Mouse (Mus musculus) mouse trophoblast stem cell (cell line): ENCODE results near the gene Arhgef18.

Experiments used
- in situ Hi-C, 2 experiments: fragments of 300-500 bp; cut with MseI, MboI; formaldehyde crosslinking; loops; 2 replicates in 1 of 2; 3 replicates in 1 of 2; pipeline ENCODE4 v1.15.1; 2025

Gene Arhgef18

GRCm38 (mm10) chr8:3395246-3395645, 2.4 kb downstream of the Arhgef18 start:
- in situ Hi-C loops: no loop called here

DNA sequence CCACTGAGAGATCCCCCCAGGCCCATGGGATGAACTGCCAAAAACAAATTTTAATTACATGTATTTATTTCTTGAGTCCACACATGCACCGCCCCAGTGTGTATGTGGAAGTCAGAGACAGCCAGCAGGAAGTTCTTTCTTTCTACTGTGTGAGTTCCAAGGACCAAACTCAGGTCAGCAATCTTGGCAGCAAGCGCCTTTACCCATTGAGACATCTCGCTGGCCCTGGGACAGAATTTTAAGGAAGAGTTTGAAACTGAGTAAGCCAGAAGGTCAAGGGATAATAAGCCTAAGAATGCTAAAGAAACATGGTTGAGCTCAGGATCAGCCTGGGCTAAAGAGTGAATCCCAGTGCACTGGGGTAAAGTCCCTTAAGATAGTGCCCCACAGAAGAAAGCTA, 4.8 kb downstream of the Arhgef18 start:
- in situ Hi-C loops: no loop called here

- in situ Hi-C loops: no loop called here
Measured at GRCm38 (mm10) chr8:3400509-3400908, 7.7 kb downstream of the Arhgef18 start.

GRCm38 (mm10) chr8:3407417-3407816, 14.6 kb downstream of the Arhgef18 start:
- in situ Hi-C loops: no loop called here

DNA sequence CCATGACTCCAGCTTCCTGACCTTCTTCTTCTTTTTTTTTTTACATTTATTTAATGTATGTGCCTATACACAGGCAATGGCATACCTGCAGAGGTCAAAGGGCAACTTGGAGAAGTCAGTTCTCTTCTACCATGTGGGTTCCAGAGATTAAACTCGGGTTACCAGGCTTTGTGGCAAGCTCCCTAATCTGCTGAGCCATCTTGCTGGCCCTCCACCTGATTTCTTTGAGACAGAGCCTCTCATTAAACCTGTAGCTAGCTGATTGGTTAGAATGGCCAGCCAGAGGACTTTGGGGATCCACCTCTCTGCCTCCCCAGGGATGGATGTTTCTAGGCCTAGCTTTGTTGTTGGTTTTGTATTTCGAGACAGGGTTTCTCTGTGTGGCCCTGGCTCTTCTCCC, 18.3 kb downstream of the Arhgef18 start:
- in situ Hi-C loops: no loop called here

DNA sequence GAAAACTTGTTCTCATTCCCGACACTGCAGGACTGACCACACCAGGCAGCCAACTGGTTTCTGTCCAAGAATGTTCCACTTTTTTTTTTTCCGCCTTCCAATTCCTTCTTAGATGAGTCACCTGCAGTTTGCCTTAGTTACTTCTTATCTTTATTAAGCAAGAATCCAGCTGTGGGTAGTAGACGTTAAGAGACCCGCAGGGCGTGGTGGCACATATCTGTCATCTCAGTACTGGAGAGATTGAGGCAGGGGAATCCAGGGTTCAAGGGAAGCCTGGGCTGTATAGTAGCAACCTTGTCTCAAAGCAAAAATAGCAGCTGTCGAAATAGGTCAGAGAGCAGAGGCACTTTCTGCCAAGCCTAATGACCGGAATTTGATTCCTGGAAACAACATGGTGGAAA, 19.1 kb downstream of the Arhgef18 start:
- in situ Hi-C loops: no loop called here

DNA sequence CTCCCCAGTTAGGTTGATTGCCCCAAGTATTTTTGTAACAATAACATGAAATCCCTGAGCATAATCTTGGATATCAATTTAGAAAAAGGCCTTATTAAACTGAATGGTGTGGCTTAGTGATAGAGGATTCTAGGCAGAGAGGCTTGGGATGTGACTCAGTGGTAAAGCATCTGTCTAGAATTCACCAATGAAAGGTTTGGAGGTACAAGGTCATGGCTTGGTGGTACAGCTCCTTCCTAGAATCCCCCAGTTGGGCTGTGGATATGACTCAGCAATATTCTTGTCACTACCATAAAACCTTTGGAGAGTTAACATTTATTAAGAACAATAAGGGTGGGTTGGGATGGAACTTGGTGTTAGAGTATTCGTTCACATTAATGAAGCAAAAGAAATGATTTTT, 20.0 kb downstream of the Arhgef18 start:
- in situ Hi-C loops: no loop called here

DNA sequence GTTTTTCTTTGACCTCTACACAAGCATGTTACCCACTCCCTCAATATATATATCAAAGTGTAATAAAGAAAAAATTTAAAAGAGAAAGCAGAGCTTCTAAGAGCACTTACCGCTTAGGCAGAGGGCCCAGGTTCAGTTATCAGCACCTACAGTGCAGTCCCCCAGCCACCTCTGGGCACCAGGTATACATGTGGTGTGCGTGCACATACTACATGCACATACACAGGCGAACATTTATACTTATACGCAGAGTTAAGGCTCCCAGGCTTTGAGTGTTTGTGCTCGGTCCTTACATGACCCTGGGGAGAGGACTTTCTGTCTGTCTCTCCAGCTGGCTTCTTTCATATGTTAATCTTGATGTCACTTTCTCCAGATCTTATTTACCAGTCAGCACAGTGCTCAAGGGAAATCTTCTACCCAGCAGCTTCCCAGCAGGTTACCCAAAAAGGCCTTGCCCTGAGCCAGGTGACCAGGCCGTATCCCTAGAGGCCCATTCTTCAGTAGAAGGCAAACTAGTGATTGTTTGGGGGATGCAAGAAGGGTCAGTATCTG, 21.9 kb downstream of the Arhgef18 start:
- in situ Hi-C loops: no loop called here

DNA sequence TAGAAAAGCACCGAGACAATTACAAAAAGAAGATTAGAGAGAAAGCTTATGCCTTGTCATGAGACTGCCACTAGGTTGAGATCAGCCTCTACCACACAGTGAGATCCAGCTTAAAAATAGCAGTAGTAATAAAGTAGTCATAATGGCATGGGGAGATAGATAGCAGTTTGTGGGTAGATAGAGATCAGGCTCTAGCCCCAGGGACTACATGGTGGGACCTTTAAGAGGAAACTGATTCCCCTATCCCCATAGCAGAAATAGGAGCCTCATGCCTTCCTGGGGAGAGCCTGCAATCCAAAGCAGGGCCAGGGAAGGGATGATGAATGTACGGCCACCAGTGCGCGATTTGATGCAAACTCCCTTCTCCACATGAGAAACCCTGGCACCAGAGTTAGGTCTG, 22.5 kb downstream of the Arhgef18 start:
- in situ Hi-C loops: no loop called here

GRCm38 (mm10) chr8:3415661-3416060, 22.9 kb downstream of the Arhgef18 start:
- in situ Hi-C loops: no loop called here

- in situ Hi-C loops: no loop called here
Measured at GRCm38 (mm10) chr8:3416846-3417245, 24.0 kb downstream of the Arhgef18 start.

DNA sequence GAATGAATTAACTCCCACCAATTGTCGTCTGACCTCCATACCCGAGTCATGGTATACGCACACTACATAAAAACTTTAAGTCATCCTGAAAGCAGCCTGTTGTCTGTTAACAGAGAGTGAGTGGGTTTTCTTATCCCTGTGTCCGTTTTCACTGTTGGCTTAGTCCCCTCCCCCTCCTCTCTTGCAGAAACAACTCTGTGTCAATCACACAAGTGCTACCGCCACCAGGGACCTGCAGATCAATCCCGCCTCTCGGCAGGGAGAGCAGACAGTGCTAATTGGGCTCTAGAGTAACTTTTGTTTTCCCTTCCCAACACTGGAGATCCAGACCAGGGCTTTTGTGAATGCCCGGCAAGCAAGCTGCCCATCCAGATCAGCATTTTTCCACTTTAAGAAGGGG, 24.6 kb downstream of the Arhgef18 start:
- in situ Hi-C loops: no loop called here

GRCm38 (mm10) chr8:3418101-3418500, 25.3 kb downstream of the Arhgef18 start:
- in situ Hi-C loops: no loop called here

DNA sequence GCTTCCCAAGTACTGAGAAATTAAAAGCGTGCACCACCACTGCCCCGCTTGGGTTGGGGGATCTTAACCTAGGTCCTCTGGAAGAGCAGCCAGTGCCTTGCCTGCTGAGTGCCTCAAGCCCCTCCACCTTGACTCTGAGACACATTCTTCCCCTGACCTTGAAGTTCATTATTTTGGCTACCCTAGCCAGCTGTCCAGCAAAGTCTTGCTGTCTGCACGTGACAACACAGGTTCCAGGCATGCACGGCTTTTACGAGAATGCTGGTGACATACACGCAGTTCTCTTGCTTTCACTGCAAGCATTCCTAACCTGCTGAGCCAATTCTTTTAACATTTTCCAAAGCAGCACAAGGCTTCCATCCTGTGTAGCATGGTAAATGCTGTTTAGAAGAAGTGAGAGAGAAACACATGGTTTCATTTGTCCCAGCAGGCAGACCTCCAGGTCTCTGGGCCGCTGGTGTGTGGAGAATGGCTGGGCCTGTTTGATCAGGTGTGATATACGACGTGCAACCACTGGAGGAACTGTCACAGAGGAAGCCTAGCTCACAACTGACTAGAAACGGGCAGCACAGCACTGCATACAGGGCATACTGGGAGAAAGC, 27.4 kb downstream of the Arhgef18 start:
- in situ Hi-C loops: no loop called here

- in situ Hi-C loops: no loop called here
Measured at GRCm38 (mm10) chr8:3421507-3421906, 28.7 kb downstream of the Arhgef18 start.

DNA sequence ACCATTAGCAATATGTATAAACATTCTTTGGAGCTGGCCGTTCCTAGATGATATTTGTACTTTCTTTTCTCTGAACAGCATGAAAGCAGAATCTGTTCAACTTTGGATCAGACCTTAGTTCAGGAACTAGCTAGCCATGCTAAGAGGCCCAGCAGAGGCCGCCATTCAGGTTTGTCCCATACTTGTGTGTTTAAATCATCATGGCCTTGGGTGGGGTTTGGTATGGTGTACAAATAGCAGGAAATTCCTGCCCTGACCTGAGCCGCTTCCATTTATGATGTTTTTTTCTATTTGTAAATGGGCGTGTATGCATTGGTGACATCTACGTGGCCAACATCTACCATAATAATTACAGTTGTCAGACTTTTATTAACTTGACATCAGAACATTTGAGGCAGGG, 32.4 kb downstream of the Arhgef18 start:
- in situ Hi-C loops: no loop called here

GRCm38 (mm10) chr8:3426211-3426610, 33.4 kb downstream of the Arhgef18 start:
- in situ Hi-C loops: no loop called here

DNA sequence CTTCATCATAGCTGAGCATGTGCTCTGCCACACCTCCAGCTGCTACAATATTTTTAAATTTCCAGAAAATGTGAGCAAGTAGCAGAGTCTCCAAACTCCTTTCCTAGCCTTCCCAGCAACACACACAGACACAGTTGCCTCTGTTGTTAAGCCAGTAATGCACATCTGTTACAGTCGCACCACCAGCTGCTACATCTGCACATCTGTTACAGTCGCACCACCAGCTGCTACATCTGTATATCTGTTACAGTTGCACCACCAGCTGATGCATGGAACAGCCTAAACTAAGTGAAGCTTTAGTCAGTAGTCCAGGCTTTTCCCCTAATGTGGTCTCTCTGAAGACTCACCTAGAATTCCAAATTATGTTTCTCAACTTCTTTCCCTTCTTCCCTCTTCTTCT, 35.6 kb downstream of the Arhgef18 start:
- in situ Hi-C loops: no loop called here

DNA sequence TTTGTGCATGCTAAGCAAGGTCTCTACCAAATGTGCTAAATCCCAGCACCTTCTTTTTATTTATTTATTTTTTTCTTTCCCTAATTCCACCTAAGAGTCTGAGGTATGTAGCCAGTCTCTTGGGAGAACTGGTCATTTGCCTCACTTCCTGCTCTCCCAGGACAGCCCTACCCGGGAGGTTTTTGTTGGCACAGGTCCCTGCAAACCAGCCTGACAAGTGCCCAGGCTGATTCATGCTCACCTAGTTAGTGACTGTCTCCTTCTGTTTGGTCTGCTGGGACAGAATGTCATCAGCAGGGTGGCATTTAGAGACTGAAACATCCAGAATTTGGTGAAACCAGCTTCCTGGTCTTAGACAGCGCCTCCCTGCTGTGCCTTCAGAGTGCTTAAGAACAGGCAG, 37.2 kb downstream of the Arhgef18 start:
- in situ Hi-C loops: no loop called here

DNA sequence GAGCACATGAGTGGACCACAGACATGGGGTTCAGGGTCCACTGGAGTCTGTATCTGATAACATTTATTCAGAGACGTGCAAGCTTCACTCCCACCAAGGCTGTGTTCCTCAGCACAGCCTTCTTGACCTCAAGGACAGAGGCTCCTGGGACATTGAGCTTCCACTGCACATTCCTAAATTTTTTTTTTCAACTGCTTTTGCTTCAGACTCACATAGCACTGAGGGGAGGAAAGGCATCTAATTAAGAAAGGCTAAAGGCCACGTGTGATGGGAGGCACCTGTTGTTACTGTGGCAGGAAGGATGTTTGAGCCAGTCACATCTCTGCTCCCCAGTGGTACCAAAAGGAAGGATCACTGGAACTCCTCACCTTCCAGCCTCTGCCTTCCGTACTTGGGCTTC, 38.3 kb downstream of the Arhgef18 start:
- in situ Hi-C loops: no loop called here

- in situ Hi-C loops: no loop called here
Measured at GRCm38 (mm10) chr8:3436492-3436891, 43.7 kb downstream of the Arhgef18 start.

DNA sequence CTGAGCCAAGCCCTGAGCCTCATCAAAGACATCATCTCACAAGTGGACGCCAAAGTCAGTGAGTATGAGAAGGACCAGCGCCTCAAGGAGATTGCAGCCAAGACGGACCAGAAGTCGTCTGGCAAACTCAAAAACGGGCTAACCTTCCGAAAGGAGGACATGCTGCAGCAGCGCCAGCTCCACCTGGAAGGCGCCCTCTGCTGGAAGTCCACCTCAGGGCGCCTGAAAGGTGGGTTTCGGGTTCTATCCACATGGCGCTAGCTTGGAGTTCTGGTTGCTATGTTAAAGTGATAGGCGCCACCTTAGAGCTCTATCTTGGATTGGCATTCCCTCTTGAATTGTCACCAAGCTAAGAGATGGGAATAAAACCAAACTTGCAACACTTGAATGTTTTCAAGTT, 46.7 kb downstream of the Arhgef18 start:
- in situ Hi-C loops: no loop called here

DNA sequence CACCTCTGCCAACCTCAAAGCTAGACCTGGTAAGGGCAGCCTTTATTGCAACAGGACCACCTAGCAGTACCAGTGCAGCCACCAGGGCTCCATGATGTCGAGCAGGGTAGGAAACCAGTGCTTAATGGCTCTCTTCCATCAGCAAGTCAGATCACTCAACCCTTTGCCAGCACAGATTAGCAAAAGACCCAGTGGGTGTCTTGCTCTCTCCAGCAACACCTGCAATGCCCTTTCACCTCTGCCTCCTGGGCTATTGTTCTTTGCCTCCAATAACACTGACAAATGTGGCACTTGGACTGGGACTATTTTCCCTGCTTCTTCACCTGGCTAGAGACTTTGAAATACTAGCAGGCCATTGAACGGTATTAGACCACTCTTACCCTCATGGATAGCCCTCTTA, 56.4 kb downstream of the Arhgef18 start:
- in situ Hi-C loops: loop anchor here in 1 of 2 experiments (10.0 kb wide), 1 partner anchor 84 kb away; no protein-coding TSS in a partner anchor

DNA sequence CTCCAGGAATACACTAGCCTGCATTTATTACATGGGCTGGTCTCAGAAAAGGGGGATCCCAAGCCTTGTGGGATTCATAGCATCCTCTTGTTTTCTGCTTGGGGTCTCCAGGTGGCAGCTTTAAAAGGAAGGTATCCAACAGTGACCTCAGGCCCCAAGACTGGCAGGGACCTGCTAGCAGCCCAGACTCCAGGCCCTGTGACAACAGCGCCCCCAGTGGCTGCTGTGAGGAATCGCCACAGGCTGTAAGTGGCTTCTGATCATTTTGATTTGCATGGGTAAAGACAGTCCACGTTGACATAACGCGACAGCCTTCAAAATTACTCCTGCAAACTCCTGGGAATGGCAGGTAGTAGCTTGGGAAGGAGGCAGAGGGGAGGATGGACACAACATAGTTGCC, 57.9 kb downstream of the Arhgef18 start:
- in situ Hi-C loops: no loop called here
